In the genomic region with DNA sequence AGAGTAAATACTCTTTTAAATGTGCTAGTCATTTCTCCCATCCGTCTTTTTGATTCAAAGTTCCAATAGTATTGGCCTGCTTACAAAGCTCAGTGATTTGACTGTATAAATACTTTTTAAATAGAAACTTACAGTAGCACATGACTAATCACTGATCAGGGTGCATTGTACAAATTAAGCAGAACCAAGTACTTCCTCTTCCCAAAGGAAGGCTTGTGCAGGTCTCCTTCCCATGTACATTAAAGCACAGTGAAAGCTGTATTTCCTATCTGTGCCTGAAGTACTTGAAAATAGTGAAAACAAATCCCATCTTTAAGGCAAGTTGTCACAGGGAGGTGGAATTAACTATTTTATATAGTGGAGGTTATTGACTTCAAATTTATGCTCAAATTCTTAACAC, we compare ENCODE assay signal across 15 mouse cellular contexts.
"Had no signal": no experiment of that assay in that cellular context is flagged by ENCODE, and none has a peak within 500 bp of the region (broad histone marks: within the 10 kb centered on the region; RNA-seq: fewer than 3 reads in every experiment).

No protein-coding gene starts in this region.

- H3K27ac ChIP-seq: kidney, postnatal 0 days; limb, embryonic 15.5 days; liver, embryonic 13.5 days; midbrain, embryonic 12.5 days; neural tube, embryonic 13.5 days; stomach, embryonic 15.5 days had no signal

- H3K4me3 ChIP-seq: limb, embryonic 15.5 days; liver, embryonic 13.5 days; megakaryocyte, embryonic 14.5 days; midbrain, embryonic 12.5 days; neural tube, embryonic 13.5 days; stomach, embryonic 15.5 days had no signal

- H3K9ac ChIP-seq: limb, embryonic 15.5 days; liver, embryonic 13.5 days; midbrain, embryonic 12.5 days; neural tube, embryonic 13.5 days; stomach, embryonic 15.5 days had no signal

- DNase-seq: kidney, postnatal 36 days; layer of hippocampus, adult 9-11 months; layer of hippocampus, postnatal 36 days; liver, embryonic 13.5 days; lung, adult 18-20 months; retina, postnatal 1 day; right cerebral cortex, postnatal 4 days; spleen, adult 18-20 months had no signal

- H3K4me1 ChIP-seq: limb, embryonic 15.5 days; liver, embryonic 13.5 days; megakaryocyte, embryonic 14.5 days; midbrain, embryonic 12.5 days; neural tube, embryonic 13.5 days; stomach, embryonic 15.5 days had no signal

- H3K27me3 ChIP-seq: limb, embryonic 15.5 days; liver, embryonic 13.5 days; megakaryocyte, embryonic 14.5 days; midbrain, embryonic 12.5 days; neural tube, embryonic 13.5 days; stomach, embryonic 15.5 days had no signal

- H3K9me3 ChIP-seq: limb, embryonic 15.5 days; liver, embryonic 13.5 days; megakaryocyte, embryonic 14.5 days; midbrain, embryonic 12.5 days; neural tube, embryonic 13.5 days; stomach, embryonic 15.5 days had no signal

- H3K4me2 ChIP-seq: limb, embryonic 15.5 days; liver, embryonic 13.5 days; midbrain, embryonic 12.5 days; neural tube, embryonic 13.5 days; stomach, embryonic 15.5 days had no signal

- H3K36me3 ChIP-seq: limb, embryonic 15.5 days; liver, embryonic 13.5 days; midbrain, embryonic 12.5 days; neural tube, embryonic 13.5 days; stomach, embryonic 15.5 days had no signal

- ATAC-seq: midbrain, embryonic 16.5 days had no signal
